Mouse (Mus musculus) ovary, adult 18-20 months (tissue): Measurements from ENCODE around the gene Cables2.

Experiments
- DNase-seq: peaks from one replicate; pipeline ENCODE4 v3.0.0; 2022; ENCODE audit warnings: low spot score, mixed read lengths

The Cables2 gene

GRCm38 (mm10) chr2:180273394-180274244 lies at the start of gene Cables2:
Cables2 (minus strand) TSS chr2:180273496.
- peak; percentile 91 for DNase-seq

- no peak for DNase-seq
Observed at GRCm38 (mm10) chr2:180322674-180323355, 49.5 kb upstream of the Cables2 start.

DNA sequence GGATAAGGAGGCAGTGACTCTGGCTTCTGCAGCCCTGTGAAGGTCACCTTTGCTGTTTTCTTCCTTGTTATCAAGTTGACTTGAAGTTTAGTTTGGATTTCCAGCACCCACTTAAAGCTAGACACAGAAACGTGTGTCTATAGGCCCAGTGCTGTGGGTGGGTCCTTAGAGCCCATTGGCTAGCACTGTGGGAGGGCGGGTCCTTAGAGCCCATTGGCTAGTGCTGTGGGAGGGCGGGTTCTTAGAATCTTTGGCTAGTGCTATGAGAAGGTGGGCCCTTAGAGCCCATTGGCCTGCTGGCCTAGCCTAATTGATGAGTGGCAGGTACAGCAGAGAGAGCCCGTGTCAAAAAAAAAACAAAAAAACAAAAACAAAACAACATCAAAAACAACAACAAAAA lies 46.9 kb upstream of the Cables2 start:
- DNase-seq = no peak

DNA sequence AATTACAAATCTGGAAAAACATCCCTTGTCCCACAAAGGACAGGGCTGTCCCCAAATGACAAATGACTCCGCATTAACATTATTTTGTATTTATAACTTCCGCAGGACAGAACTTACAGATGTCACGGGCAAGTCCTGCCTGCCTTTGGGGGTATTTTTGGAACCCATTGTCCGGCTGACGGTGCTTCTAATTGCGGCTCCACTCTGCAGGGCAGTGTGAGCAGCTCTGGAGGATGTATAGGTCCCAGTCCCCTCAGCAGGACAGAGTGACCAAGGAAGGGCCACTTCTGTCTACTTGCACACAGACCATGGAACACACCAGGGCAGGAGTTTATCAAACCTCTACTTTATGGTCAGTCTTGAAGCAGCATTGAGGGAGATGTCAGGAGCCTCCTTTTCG lies 44.3 kb upstream of the Cables2 start:
- DNase-seq = no peak

DNA sequence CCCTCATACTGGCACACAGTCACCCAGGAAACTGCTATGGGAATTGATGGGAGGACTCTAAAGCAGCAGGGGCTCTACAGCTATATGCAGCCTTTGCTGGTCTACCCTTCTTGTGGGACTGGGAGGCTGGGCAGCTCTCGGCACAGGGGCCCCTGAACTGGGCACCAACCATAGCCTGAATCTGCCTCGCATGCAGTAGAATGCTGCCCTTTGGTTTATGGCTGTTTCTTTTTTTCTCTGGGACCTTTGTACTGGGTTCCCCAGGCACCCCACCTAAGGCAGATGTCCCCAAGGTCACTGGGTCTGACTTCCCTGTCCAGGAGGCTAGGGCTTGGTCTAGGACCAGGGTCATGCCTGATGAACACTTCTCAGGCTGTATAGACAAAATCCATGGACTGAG lies 41.0 kb upstream of the Cables2 start:
- no peak for DNase-seq

- DNase-seq = no peak
Observed at GRCm38 (mm10) chr2:180311147-180311546, 37.9 kb upstream of the Cables2 start.

DNA sequence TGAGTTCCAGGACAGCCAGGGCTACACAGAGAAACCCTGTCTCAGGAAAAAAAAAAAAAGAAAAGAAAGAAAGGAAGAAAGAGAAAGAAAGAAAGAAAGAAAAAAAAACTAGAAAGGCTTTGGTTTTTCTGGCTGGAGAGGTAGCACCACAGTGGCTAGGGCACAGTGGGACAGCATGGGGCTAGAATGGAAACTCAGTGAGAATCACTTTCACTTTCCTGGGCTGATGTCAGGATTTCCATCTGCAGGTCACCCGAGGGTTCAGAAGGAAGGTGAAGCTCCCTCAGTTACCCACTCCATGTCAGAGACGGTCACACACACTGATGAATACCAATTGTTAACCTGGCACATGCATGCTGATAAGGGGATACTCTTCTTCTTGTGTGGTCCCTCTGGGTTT lies 34.4 kb upstream of the Cables2 start:
- no peak for DNase-seq

DNA sequence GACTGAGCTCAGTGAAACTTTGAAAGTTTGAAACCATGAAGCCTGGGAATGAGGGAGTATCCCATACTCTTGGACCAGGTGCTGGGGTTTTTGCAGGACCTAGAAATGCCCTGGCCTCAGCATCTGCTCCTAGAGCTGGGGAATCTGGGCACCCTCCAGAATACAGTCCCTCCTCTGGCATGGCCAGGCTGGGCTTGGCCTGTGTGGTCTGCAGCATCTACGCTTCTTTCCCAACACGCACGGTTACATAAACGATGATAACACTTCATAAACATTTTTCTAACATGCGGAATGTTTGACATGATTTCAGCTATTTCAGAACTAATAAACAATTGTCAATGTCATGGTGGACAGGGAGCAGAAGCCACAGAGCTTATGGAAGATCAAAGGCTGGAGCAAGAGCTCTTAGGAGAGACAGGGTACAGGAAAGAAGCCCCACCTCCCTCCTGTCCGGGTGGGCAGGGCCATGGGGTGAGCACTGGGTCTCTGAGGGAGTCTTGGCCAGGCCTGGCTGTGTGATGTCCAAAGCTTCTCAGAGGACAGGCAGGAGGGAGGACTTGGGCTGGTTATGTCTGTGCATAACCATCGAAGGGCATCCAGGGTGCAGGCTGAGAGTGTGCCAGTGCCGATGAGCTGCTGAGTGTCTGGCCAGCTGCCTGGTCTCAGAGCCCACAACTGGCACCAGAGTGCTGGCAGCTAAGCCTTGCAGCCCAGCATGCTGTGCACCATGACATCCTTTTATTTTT lies 33.3 kb upstream of the Cables2 start:
- no peak for DNase-seq

GRCm38 (mm10) chr2:180306009-180306408 lies 32.7 kb upstream of the Cables2 start:
- no peak for DNase-seq

DNA sequence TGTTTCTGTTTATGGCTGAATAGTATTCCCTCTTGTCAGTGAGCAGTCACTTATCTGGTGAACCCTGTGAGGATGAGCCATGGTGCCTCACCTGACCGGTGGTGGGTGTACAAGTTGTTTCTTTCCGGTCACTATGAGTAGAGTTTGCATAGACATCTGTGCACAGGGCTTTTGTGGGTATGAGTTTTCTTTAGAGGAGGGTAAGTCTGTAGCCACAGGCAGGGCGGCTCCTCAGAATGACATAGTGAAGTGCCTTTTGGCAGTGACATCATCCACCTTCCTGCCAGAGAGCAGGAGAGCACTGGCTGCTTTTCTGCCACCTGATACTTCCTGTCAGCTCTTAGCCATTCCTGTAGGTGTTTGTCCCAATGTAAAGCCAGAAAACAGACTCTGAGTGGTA lies 32.2 kb upstream of the Cables2 start:
- no peak for DNase-seq

DNA sequence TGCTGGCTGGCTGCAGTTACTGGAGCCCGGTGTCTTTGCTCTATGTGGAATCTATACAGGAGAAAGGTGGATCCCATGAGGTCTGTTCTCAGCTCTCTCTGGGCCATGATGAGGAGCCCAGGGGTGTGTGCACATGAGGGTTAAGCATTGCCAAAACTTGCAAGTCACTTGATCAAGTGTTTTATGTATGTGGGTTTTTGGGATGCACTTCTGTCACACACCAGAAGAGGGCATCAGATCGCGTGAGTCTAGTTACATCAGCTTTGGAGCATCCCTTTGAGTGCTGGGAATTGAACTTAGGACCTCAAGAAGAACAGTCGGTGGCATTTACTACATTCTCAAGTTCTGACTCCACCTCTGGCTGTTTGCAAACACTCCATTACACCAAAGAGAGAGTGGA lies 31.3 kb upstream of the Cables2 start:
- DNase-seq = no peak

GRCm38 (mm10) chr2:180303468-180303867 lies 30.2 kb upstream of the Cables2 start:
- DNase-seq = no peak

GRCm38 (mm10) chr2:180302201-180302600 lies 28.9 kb upstream of the Cables2 start:
- no peak for DNase-seq

GRCm38 (mm10) chr2:180300771-180301170 lies 27.5 kb upstream of the Cables2 start:
- no peak for DNase-seq

GRCm38 (mm10) chr2:180300252-180300651 lies 27.0 kb upstream of the Cables2 start:
- no peak for DNase-seq

- no peak for DNase-seq
Observed at GRCm38 (mm10) chr2:180292906-180293305, 19.6 kb upstream of the Cables2 start.

DNA sequence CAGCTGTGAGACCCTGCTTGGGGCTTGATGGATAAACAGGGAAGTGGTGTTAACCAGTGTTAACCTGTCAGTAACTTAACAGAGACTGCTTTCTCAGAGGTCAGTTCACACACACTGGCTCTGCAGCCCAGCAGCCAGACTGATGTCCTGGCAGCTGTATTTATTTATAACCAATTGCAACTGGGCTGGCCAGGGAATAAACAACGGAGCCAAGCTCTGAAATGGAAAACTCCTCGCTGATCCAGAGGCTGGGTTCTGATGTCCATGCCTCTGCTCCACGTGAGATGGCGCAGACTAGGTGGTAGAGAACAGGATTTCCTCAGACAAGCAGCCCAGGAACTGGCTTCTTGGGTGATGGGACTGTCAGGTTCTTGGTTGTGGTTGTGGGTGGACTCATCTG lies 18.7 kb upstream of the Cables2 start:
- DNase-seq = no peak

- no peak for DNase-seq
Observed at GRCm38 (mm10) chr2:180291566-180291965, 18.3 kb upstream of the Cables2 start.

DNA sequence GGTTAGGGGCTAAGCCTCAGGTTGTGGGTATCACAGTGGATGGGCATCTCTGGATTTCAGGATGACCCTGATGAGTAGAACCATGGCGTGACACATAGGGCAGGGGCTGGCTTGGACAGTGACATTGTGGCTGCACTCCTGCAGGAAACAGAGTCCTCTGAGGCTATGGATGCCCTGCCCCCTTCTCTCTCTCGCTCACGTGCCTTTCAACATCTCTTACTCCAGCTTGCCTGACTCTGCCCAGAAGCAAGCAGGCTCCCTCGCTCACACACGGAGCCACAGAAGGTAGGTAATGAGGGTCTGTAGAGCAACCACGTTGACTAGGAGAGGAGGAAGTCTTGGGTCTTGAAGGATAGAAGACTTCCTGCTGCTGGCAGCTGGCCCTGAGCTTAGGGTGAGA lies 17.2 kb upstream of the Cables2 start:
- no peak for DNase-seq

DNA sequence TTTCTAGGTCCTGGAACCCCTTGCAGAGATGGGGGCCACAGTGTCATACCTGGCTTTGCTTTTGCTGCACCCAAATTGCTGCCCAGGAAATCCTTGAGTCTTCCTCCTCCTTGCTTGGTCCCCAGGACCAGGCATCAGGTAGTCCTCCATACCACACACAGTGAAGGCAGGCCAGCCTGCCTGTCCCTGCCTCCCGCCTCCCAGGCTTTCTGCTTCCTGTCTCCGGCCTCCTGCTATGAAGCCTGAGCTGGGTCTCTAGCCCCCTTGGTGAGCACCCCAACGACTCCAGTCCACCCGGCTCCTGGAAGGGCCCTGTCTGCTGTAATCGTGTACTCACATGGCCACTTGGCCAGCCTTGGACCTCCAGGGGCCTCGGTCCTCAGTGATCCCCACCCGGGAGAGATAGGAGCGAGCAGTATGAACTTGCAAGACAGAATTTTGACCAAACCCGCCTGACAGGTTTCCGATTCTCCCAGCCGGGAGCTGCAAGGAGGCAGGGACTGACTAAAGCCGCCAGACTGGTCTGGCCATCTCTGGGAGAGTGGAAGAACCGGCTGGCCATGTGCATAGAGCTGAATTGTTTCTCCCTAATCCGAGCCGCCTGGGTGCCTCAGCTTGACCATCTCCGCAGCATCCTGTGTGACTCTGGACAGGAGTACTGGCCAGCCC lies 16.3 kb upstream of the Cables2 start, which contains the start of gene Rbbp8nl:
TSS of gene Rbbp8nl (minus strand) at position 440 of the 669 bp plus-strand sequence.
- peak; percentile 29 for DNase-seq

GRCm38 (mm10) chr2:180288966-180289365 lies 15.7 kb upstream of the Cables2 start:
- no peak for DNase-seq

DNA sequence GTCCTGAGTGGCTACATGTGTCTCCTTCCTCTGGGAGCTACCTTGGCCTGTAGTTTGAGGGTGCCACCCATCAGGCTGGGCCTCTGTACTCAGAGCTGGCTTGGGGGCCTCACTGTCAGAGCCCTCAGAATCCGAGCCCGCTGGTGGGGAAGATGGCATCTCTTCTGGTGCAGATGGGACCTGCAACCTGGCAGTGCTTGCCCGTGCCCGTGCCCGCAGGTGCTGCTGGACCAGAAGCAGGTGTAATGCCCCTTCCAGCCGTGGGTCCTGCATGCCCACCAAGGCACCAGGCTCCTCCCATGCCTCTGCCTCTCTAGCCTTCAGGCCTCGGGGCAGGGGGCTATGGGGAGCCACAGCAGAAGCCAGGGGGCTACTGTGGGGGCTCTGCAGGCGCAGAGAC lies 6.0 kb upstream of the Cables2 start:
- DNase-seq = no peak
